Mouse (Mus musculus): ENCODE data around the gene Rnf20.
"Not testable (repeated sequence)": the region's sequence is repeated elsewhere in the genome, so short reads cannot be mapped to it uniquely, and the experiment has no call there.

The Rnf20 gene

GRCm38 (mm10) chr4:49631319-49632138 is at the start of gene Rnf20:
TSS of gene Rnf20 (plus strand) at chr4:49632006.
- peak; percentile 96 for DNase-seq (ENCODE audit: low spot score)

- DNase-seq (ENCODE audit: low spot score) = peak; percentile 59
Observed at GRCm38 (mm10) chr4:49583965-49584831, 47.6 kb upstream of the Rnf20 start.

GRCm38 (mm10) chr4:49585524-49586101 is 46.2 kb upstream of the Rnf20 start:
- no peak for DNase-seq (ENCODE audit: low spot score)

- DNase-seq (ENCODE audit: low spot score) = no peak
Observed at GRCm38 (mm10) chr4:49586811-49587210, 45.0 kb upstream of the Rnf20 start.

- DNase-seq (ENCODE audit: low spot score) = no peak
Observed at GRCm38 (mm10) chr4:49590152-49590551, 41.7 kb upstream of the Rnf20 start.

GRCm38 (mm10) chr4:49596846-49597182 is 35.0 kb upstream of the Rnf20 start:
- DNase-seq (ENCODE audit: low spot score) = no peak

- peak; percentile 67 for DNase-seq (ENCODE audit: low spot score)
Observed at GRCm38 (mm10) chr4:49597183-49598100, 34.4 kb upstream of the Rnf20 start, which contains the start of gene Tmem246. TSS of gene Tmem246 (minus strand) at chr4:49597876.

GRCm38 (mm10) chr4:49603161-49603560 is 28.6 kb upstream of the Rnf20 start:
- DNase-seq (ENCODE audit: low spot score) = no peak

- no peak for DNase-seq (ENCODE audit: low spot score)
Observed at GRCm38 (mm10) chr4:49604016-49604546, 27.7 kb upstream of the Rnf20 start.

- no peak for DNase-seq (ENCODE audit: low spot score)
Observed at GRCm38 (mm10) chr4:49604616-49605015, 27.2 kb upstream of the Rnf20 start.

GRCm38 (mm10) chr4:49605459-49605858 is 26.3 kb upstream of the Rnf20 start:
- no peak for DNase-seq (ENCODE audit: low spot score)

GRCm38 (mm10) chr4:49616924-49617323 is 14.9 kb upstream of the Rnf20 start:
- no peak for DNase-seq (ENCODE audit: low spot score)

- not testable (repeated sequence) for DNase-seq (ENCODE audit: low spot score)
Observed at GRCm38 (mm10) chr4:49619861-49620260, 11.9 kb upstream of the Rnf20 start.

GRCm38 (mm10) chr4:49622272-49622671 is 9.5 kb upstream of the Rnf20 start:
- DNase-seq (ENCODE audit: low spot score) = no peak

GRCm38 (mm10) chr4:49623916-49624315 is 7.9 kb upstream of the Rnf20 start:
- DNase-seq (ENCODE audit: low spot score) = no peak

GRCm38 (mm10) chr4:49624969-49625368 is 6.8 kb upstream of the Rnf20 start:
- not testable (repeated sequence) for DNase-seq (ENCODE audit: low spot score)

GRCm38 (mm10) chr4:49626973-49627372 is 4.8 kb upstream of the Rnf20 start:
- DNase-seq (ENCODE audit: low spot score) = peak; percentile 83

GRCm38 (mm10) chr4:49628941-49629340 is 2.9 kb upstream of the Rnf20 start:
- DNase-seq (ENCODE audit: low spot score) = no peak

GRCm38 (mm10) chr4:49632139-49632481 is 304 bp downstream of the Rnf20 start:
- DNase-seq (ENCODE audit: low spot score) = no peak

- DNase-seq (ENCODE audit: low spot score) = no peak
Observed at GRCm38 (mm10) chr4:49637821-49638220, 6.0 kb downstream of the Rnf20 start.

GRCm38 (mm10) chr4:49639913-49640312 is 8.1 kb downstream of the Rnf20 start:
- DNase-seq (ENCODE audit: low spot score) = no peak

Data from urinary bladder, postnatal 14 days (tissue).